Mouse (Mus musculus): Measurements from ENCODE around the gene Nectin2.

- TF ChIP-seq CTCF (IDR thresholded peaks at IDR 0.05; ENCODE audit: low read depth) (no peak), EP300 (optimal IDR thresholded peaks at IDR 0.05) (no peak)
Measured at GRCm38 (mm10) chr7:19695881-19696280, 54.4 kb downstream of the Nectin2 start.
